Mouse (Mus musculus) urinary bladder, adult 18-20 months (tissue): Measurements from ENCODE around the gene Pgam2.
A peak's percentile ranks its signal among the peaks of the same experiment; 100 is the strongest.

Experiments used
- DNase-seq, 2 experiments: peaks; one replicate each; pipeline ENCODE4 v3.0.0; 2022; ENCODE audit warnings: low spot score in 2 of 2, mixed read lengths in 2 of 2

The Pgam2 gene

DNA sequence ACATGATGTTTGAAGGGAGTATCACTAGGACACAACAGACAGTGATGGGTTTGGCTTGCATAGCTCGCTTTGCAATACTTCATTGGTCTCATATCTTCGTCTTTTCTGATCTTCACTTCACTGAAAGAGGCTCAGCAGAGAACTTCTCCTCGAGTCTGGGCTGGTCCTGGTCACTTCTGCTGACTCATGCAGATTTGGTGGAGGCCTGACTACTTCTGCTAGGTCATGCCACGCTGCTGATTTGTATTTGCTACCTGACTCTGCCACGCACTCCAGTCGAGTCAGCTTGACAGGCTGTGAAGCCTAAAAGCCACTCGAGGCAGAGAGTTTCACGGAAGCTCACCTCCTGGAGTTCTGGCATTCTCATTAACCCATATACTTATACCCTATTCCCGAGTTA lies 4.4 kb upstream of the Pgam2 start:
- no peak for DNase-seq

DNA sequence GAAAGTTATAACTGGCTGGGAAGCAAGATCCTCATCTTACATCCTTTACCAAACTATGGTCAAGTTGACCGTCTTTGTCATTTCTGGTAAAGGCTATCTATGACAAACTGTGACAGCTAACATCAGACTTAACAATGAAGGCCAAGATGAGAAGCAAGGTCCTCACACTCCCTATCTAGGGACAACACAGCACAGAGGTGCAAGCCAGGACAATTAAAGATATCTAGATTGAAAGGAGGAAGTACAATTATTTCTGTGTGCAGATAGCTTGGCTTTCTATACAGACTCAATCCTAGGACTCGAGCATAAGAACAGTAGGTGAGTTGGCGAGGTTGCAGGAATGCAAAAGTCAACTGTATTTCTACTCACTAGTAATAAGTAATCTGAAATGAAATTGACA lies 2.2 kb upstream of the Pgam2 start:
- DNase-seq, result no peak

DNA sequence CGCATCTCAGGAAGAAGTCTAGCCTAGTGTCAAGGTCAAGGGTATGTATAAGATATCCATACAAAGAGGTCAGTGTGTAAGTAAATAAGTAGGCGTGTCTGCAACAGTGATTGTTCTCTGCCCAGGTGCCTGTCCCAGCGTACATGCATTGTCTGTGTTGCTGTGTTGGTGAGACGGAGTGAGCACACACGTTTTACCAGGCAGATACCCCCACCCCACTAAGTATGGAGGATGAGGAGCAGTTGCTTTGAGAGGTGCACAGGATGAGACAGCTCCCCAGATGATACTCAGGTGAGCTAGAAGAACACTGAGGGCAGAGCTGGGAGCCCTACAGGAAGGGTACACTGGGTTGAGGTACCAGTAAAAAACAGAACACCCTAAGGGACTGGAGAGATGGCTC lies 641 bp upstream of the Pgam2 start:
- no peak for DNase-seq

GRCm38 (mm10) chr11:5802457-5803217 lies 896 bp downstream of the Pgam2 start:
- no peak for DNase-seq

GRCm38 (mm10) chr11:5802005-5802404 lies 1.5 kb downstream of the Pgam2 start:
- DNase-seq, result no peak

DNA sequence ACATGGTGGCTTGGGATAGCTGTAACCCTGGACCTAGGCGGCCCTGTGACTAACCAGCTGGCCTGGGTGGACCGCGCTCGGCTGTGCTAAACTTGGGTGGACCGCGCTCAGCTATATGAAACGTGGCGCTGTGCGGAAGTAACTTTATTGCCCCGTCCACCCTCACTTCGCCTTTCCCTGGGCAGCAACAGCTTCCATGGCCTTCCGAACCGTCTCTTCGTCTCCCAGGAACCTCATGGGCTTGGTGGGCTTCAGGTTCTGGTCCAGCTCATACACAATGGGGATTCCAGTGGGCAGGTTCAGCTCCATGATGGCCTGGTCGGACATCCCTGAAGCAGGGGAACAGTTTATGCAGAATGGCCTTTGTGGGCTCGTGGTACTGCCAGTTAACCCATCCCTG lies 2.0 kb downstream of the Pgam2 start:
- no peak for DNase-seq

DNA sequence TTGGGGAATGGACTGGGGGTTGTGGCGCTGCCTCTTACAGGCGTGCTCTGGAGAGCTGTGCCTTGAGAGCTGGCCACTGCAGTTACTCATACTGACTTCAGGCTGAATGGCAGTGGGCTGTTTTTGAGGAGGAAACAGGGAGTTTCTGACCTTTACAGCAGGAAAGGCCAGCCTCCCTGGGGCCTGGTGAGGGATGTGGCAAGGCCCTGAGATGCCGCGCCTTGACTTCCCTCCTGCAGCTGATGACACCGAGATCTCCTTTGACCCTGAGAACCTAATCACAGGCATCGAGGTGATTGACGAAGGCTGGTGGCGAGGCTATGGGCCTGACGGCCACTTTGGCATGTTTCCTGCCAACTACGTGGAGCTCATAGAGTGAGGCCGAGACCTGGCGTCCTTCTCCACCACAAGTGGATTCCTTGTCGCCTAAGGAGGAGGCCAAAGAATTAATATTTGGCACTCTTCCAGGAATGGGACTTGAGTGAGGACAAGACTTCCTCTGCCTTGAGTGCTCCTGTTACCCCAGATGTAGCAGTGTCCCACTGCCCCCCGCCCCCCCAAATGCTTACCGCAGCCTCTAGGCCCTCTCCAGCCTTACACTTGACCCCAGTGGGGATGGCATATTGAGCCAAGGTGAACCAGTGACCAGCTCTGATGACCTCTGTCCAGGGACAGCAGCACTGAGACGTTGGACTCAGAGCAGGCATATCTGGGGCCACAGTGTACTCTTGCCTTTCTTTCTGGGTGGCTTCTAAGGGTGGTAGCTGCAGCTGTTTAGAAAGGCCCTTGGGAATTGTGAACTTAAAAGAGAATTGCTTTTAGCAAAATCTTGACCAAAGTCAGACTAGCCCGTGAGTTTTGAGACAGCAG lies 3.7 kb downstream of the Pgam2 start:
- no peak for DNase-seq

- no peak for DNase-seq
Observed at GRCm38 (mm10) chr11:5797928-5798327, 5.6 kb downstream of the Pgam2 start.

- no peak for DNase-seq
Observed at GRCm38 (mm10) chr11:5797371-5797770, 6.2 kb downstream of the Pgam2 start.

- no peak for DNase-seq
Observed at GRCm38 (mm10) chr11:5796939-5797338, 6.6 kb downstream of the Pgam2 start.

- no peak for DNase-seq
Observed at GRCm38 (mm10) chr11:5795706-5796105, 7.8 kb downstream of the Pgam2 start.

DNA sequence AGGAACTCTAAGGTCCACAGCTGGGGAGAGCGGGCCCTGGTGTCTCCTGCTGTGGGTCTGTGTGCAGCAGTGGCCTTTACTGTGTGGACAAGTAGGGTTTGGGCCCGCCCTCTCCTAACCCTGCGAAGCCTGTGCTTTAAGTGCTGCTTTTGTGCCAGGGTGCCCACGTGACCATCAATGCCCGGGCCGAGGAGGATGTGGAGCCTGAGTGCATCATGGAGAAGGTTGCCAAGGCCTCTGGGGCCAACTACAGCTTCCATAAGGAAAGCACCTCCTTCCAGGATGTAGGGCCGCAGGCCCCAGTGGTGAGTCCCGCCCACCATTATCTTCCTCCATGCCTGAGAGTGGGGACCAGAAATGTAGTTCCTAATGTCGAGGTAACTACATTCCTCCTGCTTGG lies 8.2 kb downstream of the Pgam2 start:
- no peak for DNase-seq

DNA sequence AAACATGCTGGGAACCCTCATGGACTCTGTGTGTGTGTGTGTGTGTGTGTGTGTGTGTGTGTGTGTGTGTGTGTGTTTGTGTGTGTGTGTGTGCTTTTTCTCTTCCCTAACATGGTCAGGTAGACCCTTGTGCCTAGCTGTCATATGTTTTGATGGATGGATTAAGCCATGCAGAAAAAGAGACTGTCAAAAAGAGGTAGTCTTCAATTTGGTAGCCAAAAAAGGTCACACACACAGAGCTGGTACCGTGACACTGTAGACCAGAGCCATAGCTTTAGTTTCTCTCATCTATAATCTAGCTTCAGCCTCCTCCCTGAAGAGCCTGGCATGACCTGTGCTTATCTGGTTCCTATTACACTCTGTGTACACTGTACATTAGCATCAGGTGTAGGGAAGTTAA lies 13.1 kb downstream of the Pgam2 start:
- DNase-seq, result no peak

DNA sequence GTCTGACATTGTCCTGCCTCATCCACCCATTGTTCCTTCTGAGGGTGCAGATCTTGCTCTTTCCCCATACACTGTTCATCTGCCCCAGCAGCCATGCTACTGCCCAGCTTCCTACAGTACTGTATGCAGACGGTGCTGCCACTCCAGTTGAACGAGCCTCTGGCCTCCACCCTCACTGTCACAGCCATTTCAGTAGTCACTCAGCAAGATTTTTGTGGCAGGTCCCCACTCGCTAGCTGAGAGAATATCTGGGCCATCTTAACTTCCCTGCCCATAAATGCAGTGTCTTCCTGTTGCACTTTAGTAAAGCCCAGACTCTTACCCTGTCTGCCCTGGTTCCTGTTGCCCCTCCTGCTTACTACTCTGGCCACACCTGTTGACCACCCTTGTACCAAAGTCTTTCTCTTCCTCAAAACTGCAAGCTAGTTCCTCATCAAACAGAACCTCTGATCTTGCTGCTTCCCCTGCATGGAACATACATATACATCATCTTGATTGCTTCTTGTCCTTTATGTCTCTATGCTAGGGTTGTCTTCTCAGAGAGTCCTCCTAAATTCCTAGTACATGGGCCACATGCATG lies 13.7 kb downstream of the Pgam2 start:
- DNase-seq, result peak in 1 of 2 experiments; percentile 66

DNA sequence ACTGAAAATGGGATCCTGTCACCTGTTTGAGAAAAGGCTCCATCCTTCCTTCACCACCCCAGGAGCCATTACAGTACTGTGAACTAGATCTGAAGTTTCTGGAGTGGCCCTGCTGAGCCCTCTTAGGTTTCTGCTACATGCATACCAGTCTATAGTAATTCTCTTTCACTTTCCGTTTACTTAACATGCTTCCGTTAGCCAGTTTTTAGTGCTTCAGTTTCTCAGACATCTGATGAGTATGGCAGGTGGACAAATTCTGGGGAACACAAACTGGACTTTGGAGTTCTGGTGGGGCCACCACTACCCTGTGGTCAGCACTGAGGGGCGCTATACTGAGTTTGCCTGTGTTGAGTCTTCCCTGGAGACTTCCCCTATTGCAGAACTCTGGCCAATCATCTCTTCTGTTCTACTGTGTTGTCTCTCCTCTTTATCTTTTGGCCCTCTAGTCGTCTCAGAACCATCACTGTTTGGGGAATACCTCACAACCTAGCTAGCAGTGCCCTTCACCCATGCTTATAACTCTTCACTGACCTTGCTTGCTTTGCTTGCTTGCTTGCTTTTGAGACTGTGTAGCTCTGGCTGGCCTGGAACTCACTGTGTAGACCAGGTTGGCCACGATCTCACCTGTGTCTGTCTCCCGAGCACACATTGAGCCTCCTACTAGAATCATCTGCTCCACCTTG lies 14.3 kb downstream of the Pgam2 start:
- DNase-seq, result no peak

DNA sequence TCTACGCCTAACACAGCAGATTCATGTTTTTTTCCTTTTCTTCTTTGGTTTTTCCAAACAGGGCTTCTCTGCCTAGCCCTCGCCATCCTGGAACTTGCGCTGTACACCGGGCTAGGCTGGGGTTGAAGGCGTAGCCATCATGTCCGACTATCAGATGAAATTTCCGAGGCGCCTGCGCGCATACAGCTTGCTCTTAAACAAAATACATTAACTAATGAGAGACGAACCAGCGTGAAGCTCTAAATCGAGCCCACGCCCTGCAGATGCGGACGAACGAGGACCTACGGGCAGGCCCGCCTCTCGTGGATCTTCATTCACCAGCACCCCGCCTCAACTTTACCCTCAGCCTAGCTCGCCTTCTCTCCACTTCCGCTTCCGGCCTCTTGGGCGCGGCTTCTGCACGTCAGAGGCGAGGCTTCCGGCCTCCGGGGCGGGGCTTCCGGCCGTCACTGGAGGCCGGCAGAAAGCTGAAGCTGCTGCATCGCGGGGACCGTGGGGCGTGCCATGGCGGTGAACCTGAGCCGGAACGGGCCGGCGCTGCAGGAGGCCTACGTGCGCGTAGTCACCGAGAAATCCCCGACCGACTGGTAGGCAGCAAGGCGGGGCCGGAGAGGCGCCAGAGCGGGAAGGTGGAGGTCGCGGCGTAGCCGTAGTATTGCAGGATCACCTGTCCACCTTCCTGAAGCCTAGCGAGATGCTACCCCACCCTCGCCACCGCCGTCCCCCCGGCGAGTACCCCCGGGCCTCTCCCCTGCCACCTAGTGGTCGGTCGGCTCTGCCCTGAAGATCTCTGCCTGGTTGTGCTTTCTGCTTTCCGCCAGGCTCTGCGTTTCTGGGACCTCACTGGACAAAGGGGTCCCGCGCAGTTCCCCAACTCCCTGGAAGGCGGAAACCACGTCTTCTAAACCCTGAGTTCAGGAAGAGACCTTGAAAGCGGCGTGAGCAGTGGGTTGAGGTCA lies 15.2 kb downstream of the Pgam2 start, which contains the start of gene Dbnl:
Gene Dbnl (plus strand): TSS at position 433 of the 959 bp plus-strand sequence.
- DNase-seq, result peak; percentile 90 to 95

GRCm38 (mm10) chr11:5787671-5788055 lies 15.9 kb downstream of the Pgam2 start:
- no peak for DNase-seq

DNA sequence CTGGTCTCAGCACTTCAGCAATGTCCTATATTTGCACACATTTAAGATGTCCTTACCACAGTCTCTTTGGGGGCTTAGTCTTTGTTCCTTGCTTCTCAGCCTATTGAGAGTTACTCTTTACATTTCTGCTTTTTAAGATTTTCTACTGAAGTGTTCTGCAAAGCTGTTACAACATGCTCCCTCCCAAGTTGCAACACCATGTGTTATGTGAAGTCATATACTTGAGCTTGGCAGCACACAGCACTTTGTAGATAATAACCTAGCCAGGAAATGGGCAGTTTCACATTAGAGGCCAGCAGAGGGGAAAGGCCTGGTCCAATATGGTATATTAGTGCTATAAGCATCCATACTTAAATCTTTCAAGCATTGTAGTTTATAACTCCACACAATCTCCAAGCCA lies 17.8 kb downstream of the Pgam2 start:
- DNase-seq, result no peak

DNA sequence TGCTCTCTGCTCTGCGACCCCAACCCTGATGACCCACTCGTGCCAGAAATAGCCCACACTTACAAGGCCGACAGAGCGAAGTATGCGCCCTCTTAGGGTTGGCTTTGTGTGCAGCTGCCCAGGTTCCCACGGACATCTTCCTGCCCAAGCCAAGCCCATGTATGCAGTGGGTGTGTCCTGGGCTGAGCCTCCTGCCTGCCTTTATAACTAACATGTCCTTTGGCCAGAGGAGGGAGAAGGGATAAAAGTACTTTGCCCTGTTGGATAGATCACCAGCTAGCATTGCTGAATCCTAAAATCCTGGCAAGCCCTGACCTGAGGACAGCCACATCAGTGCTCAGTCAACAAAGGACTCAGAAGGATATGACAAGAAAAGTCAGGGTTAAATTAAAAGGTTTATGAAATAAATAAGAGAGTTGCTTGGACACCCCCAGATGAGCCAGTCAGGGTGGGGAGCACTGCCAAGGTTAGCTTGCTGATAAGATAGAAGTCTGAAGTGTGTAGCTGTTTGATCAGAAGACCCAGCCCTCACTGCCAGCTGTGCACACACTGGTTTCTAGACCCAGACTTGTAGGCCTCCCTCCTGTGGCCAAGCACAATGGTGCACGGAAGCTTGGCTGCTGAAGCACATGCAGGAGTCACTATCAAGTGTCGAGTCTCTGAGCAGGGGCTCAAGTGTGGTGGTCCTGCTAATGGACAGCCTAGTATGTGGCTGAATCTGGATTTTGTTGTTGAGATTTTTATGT lies 21.2 kb downstream of the Pgam2 start:
- no peak for DNase-seq

- DNase-seq, result no peak
Observed at GRCm38 (mm10) chr11:5780035-5780499, 23.5 kb downstream of the Pgam2 start.
